Mouse (Mus musculus) MEL (cell line): ENCODE results near the gene Tmem170b. TPM values are rescaled to one million over a fixed set of nuclear protein-coding genes. Genes with fewer than 3 reads are reported as not detected.

ENCODE experiments used
- DNase-seq: peaks from one replicate; pipeline ENCODE4 v3.0.0; 2011; ENCODE audit warnings: low read depth, low spot score
- H3K27ac ChIP-seq: 2 replicates; pipeline ENCODE4 v1.5.1; 2012; ENCODE audit warnings: low read depth, mild to moderate bottlenecking, control low read depth, low read length, moderate library complexity; ENCODE audit not compliant: control insufficient read depth
- H3K27me3 ChIP-seq, 2 experiments: fragments of 150-350 bp in 1 of 2; sonication (generic) in 1 of 2; 2 replicates each; pipeline ENCODE4 v1.6.1; 2012; ENCODE audit warnings: low read length in 2 of 2, mild to moderate bottlenecking in 2 of 2, improper control_type of control experiment in 1 of 2, moderate library complexity in 1 of 2; ENCODE audit not compliant: insufficient read depth in 2 of 2, control insufficient read depth in 1 of 2
- H3K36me3 ChIP-seq, 2 experiments: 2 replicates each; pipeline ENCODE4 v1.6.1; 2012 to 2014; ENCODE audit warnings: low read length in 2 of 2, improper control_type of control experiment in 1 of 2, inconsistent platforms in 1 of 2, mild to moderate bottlenecking in 1 of 2; ENCODE audit not compliant: insufficient read depth in 2 of 2, control insufficient read depth in 1 of 2
- H3K4me1 ChIP-seq, 2 experiments: fragments of 150-350 bp in 1 of 2; sonication (generic) in 1 of 2; 2 replicates each; pipeline ENCODE4 v1.6.1; 2012; ENCODE audit warnings: low read length in 2 of 2, improper control_type of control experiment in 1 of 2, mild to moderate bottlenecking in 1 of 2; ENCODE audit not compliant: insufficient read depth in 2 of 2, control insufficient read depth in 1 of 2
- H3K4me3 ChIP-seq, 2 experiments: fragments of 150-350 bp in 1 of 2; sonication (generic) in 1 of 2; 2 replicates each; pipeline ENCODE4 v1.5.1; 2012; ENCODE audit warnings: low read depth in 2 of 2, low read length in 2 of 2, mild to moderate bottlenecking in 2 of 2, moderate library complexity in 2 of 2, control low read depth in 1 of 2, improper control_type of control experiment in 1 of 2; ENCODE audit not compliant: control insufficient read depth in 1 of 2, insufficient read depth in 1 of 2
- H3K79me2 ChIP-seq: 2 replicates; pipeline ENCODE4 v1.6.1; 2012; ENCODE audit warnings: mild to moderate bottlenecking, low read length, moderate library complexity; ENCODE audit not compliant: control insufficient read depth, poor library complexity, insufficient read depth
- H3K9ac ChIP-seq: 2 replicates; pipeline ENCODE4 v1.6.1; 2012; ENCODE audit warnings: low read depth, mild to moderate bottlenecking, control low read depth, low read length, moderate library complexity; ENCODE audit not compliant: control insufficient read depth, poor library complexity, severe bottlenecking
- H3K9me3 ChIP-seq: fragments of 150-350 bp; sonication (generic); replicated peaks from 2 replicates; pipeline ENCODE4 v1.6.1; 2012; ENCODE audit warnings: mild to moderate bottlenecking, low read length, improper control_type of control experiment, moderate library complexity; ENCODE audit not compliant: insufficient read depth
- BHLHE40 ChIP-seq: IDR thresholded peaks from 2 replicates; pipeline ENCODE4 v1.6.1; 2012; ENCODE audit warnings: low read depth, mild to moderate bottlenecking, inconsistent platforms, low read length, improper control_type of control experiment, borderline replicate concordance
- CHD2 ChIP-seq: IDR thresholded peaks from 2 replicates; pipeline ENCODE4 v1.6.1; 2011; ENCODE audit warnings: low read length, improper control_type of control experiment
- E2F4 ChIP-seq: IDR thresholded peaks from 2 replicates; pipeline ENCODE4 v1.6.1; 2011; ENCODE audit warnings: low read depth, low read length, improper control_type of control experiment, borderline replicate concordance
- ELF1 ChIP-seq: IDR thresholded peaks from 2 replicates; pipeline ENCODE4 v1.6.1; 2014; ENCODE audit warnings: low read depth, mild to moderate bottlenecking, inconsistent platforms, low read length, improper control_type of control experiment, moderate library complexity
- EP300 ChIP-seq, 2 experiments: IDR thresholded peaks; 2 replicates each; pipeline ENCODE4 v1.6.1; 2011; ENCODE audit warnings: improper control_type of control experiment in 2 of 2, low read length in 2 of 2, low read depth in 1 of 2, mild to moderate bottlenecking in 1 of 2
- ETS1 ChIP-seq: IDR thresholded peaks from 2 replicates; pipeline ENCODE4 v1.6.1; 2012; ENCODE audit warnings: low read depth, mild to moderate bottlenecking, inconsistent platforms, low read length, improper control_type of control experiment, moderate library complexity
- GABPA ChIP-seq: IDR thresholded peaks from 2 replicates; pipeline ENCODE4 v1.6.1; 2012; ENCODE audit warnings: low read depth, mild to moderate bottlenecking, inconsistent platforms, low read length, improper control_type of control experiment, moderate library complexity
- HCFC1 ChIP-seq: IDR thresholded peaks from 2 replicates; pipeline ENCODE4 v1.6.1; 2012; ENCODE audit warnings: low read depth, mild to moderate bottlenecking, inconsistent platforms, low read length, improper control_type of control experiment, moderate library complexity
- JUND ChIP-seq: IDR thresholded peaks from 2 replicates; pipeline ENCODE4 v1.6.1; 2011; ENCODE audit warnings: low read depth, mild to moderate bottlenecking, improper control_type of control experiment, low read length
- KAT2A ChIP-seq: conservative IDR thresholded peaks from 2 replicates; pipeline ENCODE4 v1.6.1; 2012; ENCODE audit warnings: low read depth, low read length, improper control_type of control experiment, inconsistent platforms
- MAZ ChIP-seq: IDR thresholded peaks from 2 replicates; pipeline ENCODE4 v1.6.1; 2012; ENCODE audit warnings: low read depth, mild to moderate bottlenecking, inconsistent platforms, low read length, improper control_type of control experiment
- MXI1 ChIP-seq: IDR thresholded peaks from 2 replicates; pipeline ENCODE4 v1.6.1; 2011; ENCODE audit warnings: mild to moderate bottlenecking, low read depth, low read length, improper control_type of control experiment
- MYB ChIP-seq: IDR thresholded peaks from 2 replicates; pipeline ENCODE4 v1.6.1; 2011; ENCODE audit warnings: mild to moderate bottlenecking, low read depth, low read length, improper control_type of control experiment
- NRF1 ChIP-seq: IDR thresholded peaks from 2 replicates; pipeline ENCODE4 v1.6.1; 2014; ENCODE audit warnings: low read depth, mild to moderate bottlenecking, inconsistent platforms, low read length, improper control_type of control experiment, moderate library complexity; ENCODE audit not compliant: poor library complexity, insufficient read depth, severe bottlenecking
- POLR2AphosphoS5 ChIP-seq: IDR thresholded peaks from 2 replicates; pipeline ENCODE4 v1.6.1; 2012; ENCODE audit warnings: low read depth, borderline replicate concordance, mild to moderate bottlenecking, inconsistent platforms, low read length, moderate library complexity, mixed read lengths
- RAD21 ChIP-seq: IDR thresholded peaks from 2 replicates; pipeline ENCODE4 v1.6.1; 2011; ENCODE audit warnings: mild to moderate bottlenecking, low read depth, low read length, improper control_type of control experiment
- RCOR1 ChIP-seq: IDR thresholded peaks from 2 replicates; pipeline ENCODE4 v1.6.1; 2012; ENCODE audit warnings: low read depth, mild to moderate bottlenecking, inconsistent platforms, low read length, improper control_type of control experiment
- SIN3A ChIP-seq: IDR thresholded peaks from 2 replicates; pipeline ENCODE4 v1.6.1; 2012; ENCODE audit warnings: low read length, improper control_type of control experiment, inconsistent platforms
- SMC3 ChIP-seq: IDR thresholded peaks from 2 replicates; pipeline ENCODE4 v1.6.1; 2011; ENCODE audit warnings: low read depth, low read length, improper control_type of control experiment
- TCF12 ChIP-seq: IDR thresholded peaks from 2 replicates; pipeline ENCODE4 v1.6.1; 2014; ENCODE audit warnings: low read depth, mild to moderate bottlenecking, inconsistent platforms, low read length, improper control_type of control experiment, moderate library complexity
- UBTF ChIP-seq: IDR thresholded peaks from 2 replicates; pipeline ENCODE4 v1.6.1; 2012; ENCODE audit warnings: low read depth, mild to moderate bottlenecking, inconsistent platforms, low read length, improper control_type of control experiment, moderate library complexity, borderline replicate concordance; ENCODE audit not compliant: insufficient read depth
- USF1 ChIP-seq: IDR thresholded peaks from 2 replicates; pipeline ENCODE4 v1.6.1; 2014; ENCODE audit warnings: low read depth, mild to moderate bottlenecking, inconsistent platforms, low read length, improper control_type of control experiment, moderate library complexity
- ZKSCAN1 ChIP-seq: IDR thresholded peaks from 2 replicates; pipeline ENCODE4 v1.6.1; 2012; ENCODE audit warnings: low read depth, mild to moderate bottlenecking, inconsistent platforms, low read length, improper control_type of control experiment, moderate library complexity
- ZMIZ1 ChIP-seq: IDR thresholded peaks from 2 replicates; pipeline ENCODE4 v1.6.1; 2012; ENCODE audit warnings: low read depth, mild to moderate bottlenecking, inconsistent platforms, low read length, improper control_type of control experiment, moderate library complexity
- ZNF384 ChIP-seq: IDR thresholded peaks from 2 replicates; pipeline ENCODE4 v1.6.1; 2012; ENCODE audit warnings: low read depth, mild to moderate bottlenecking, inconsistent platforms, low read length, improper control_type of control experiment
- polyA plus RNA-seq, 2 experiments: library from polyadenylated mRNA; stranded (reverse) in 1 of 2; unstranded in 1 of 2; fragments of >175 nt in 1 of 2; fragments of >200 nt in 1 of 2; gene quantifications; 2 replicates each; pipeline versions ENCODE4 v1.2.1 to v1.2.4; 2012; ENCODE audit warnings: low replicate concordance in 2 of 2, low read depth in 1 of 2; ENCODE audit not compliant: insufficient read length in 2 of 2, insufficient read depth in 1 of 2, missing spikeins in 1 of 2
- total RNA-seq: library from RNA; depleted of rRNA; stranded (reverse); fragments of 300-350 nt; gene quantifications from 2 replicates; pipeline ENCODE4 v1.2.3, GENCODE M21; 2012

Gene Tmem170b
- total and polyA plus RNA-seq, 3 experiments: 5.2 to 7.0 TPM; not detected in 1

DNA sequence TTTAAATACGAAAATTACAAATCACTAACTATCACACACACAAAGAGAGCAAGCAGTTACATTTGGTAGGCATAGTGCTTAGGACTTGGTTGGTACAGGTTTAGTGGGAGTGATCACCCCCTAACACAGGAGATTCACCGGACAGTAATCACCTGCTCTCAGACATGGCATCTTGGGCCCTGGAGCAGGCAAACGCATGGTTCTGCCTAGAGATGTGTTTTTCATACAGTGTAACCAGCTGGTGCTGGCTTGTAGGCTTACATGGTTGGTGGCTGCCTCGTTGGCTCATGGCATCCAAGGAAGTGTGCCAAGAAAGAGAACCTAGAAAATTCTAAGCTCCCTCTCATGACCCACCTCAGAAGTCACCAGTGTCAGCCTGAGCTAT is 33.4 kb upstream of the Tmem170b start:
- DNase-seq: no peak
- no peak overlapping the region for H3K27ac ChIP-seq
- no peak for TF ChIP-seq POLR2AphosphoS5
- no peak for TF ChIP-seq ELF1
- TF ChIP-seq JUND: no peak
- TF ChIP-seq BHLHE40: no peak
- no peaks in the 10 kb centered on the region for H3K9me3 ChIP-seq
- no peaks in the 10 kb centered on the region for H3K79me2 ChIP-seq
- no peak overlapping the region for H3K4me3 ChIP-seq
- H3K4me1 ChIP-seq: no peaks in the 10 kb centered on the region
- H3K9ac ChIP-seq: no peak overlapping the region
- H3K27me3 ChIP-seq: peaks cover 0 to 1% of the 10 kb centered on the region in 2 experiments; a peak in 2 of 4 replicates
- H3K36me3 ChIP-seq: no peaks in the 10 kb centered on the region

DNA sequence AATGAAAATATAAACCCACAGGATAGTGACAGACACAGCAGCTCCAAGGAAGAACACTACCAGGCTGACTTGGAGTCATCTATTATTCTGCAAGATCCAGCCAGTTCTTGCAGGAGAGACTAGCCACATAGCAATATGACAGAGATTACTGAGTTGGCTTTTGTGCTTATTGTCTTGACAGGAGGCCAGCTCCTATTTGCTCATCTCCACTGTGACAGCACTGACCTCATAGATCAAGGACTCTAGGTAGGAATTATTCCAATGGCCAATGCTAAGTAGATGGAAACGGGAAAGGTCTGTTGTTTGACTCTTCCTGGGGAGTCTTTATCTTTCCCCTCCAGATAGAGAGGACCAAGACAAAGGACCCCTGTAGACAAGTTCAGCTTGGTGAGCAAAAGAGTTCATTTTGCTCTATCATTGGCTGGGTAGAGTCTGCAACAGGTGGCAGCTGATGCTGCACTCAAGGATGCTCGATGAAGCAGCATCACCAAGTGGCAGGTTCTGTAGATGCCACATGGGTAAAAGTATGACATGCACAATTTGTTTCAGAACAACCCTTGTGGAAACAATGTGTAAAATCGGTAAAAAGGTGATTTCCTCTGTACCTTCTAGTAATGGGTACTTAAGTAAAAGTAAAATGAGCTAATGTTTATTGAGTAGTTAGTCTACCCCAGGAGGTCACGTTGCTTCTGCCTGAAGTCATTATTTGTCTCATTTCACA is 32.4 kb upstream of the Tmem170b start:
- TF ChIP-seq MYB: no peak
- TF ChIP-seq UBTF: no peak
- TF ChIP-seq RCOR1: no peak
- no peak for TF ChIP-seq BHLHE40
- TF ChIP-seq NRF1: no peak
- TF ChIP-seq MXI1: no peak
- TF ChIP-seq SMC3: no peak
- TF ChIP-seq EP300 (IDR thresholded peaks at IDR 0.05; ENCODE audit: low read depth in 1 of 2, low read length in 2 of 2): no peak
- no peak for TF ChIP-seq CHD2
- no peak for TF ChIP-seq SIN3A
- no peak for TF ChIP-seq RAD21
- TF ChIP-seq USF1: no peak
- TF ChIP-seq, all 39 proteins: peak for 0
- H3K9me3 ChIP-seq: no peaks in the 10 kb centered on the region
- no peaks in the 10 kb centered on the region for H3K36me3 ChIP-seq
- no peak overlapping the region for H3K4me3 ChIP-seq
- DNase-seq: no peak
- no peaks in the 10 kb centered on the region for H3K4me1 ChIP-seq
- H3K27ac ChIP-seq: no peak overlapping the region
- peaks cover 0 to 1% of the 10 kb centered on the region in 2 experiments; a peak in 1 of 4 replicates for H3K27me3 ChIP-seq
- no peak overlapping the region for H3K9ac ChIP-seq
- no peaks in the 10 kb centered on the region for H3K79me2 ChIP-seq

DNA sequence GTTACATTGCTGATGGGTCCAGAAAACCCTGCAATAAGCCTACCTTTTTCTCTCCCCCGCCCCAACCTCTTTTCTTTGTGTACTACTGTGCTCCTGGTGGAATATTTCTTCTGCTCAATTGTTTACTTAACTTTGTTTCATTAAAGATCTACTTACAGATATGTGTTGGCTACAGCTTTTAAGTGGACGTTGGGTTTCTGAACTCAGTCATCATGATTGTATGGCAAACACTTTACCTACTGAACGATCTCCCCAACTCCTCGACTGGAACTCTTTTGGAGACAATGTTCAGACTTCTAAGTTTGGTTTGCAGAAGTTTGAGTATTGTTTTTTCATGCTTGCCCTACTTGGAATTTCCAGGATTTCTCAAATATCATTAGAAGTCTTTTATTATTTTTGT is 24.6 kb upstream of the Tmem170b start:
- Histone ChIP-seq H3K9me3 (no peaks in the 10 kb centered on the region), H3K27ac (no peak overlapping the region), H3K79me2 (no peaks in the 10 kb centered on the region), H3K4me1 (no peaks in the 10 kb centered on the region), H3K9ac (no peak overlapping the region), H3K36me3 (no peaks in the 10 kb centered on the region), H3K27me3 (no peaks in the 10 kb centered on the region; a peak in 2 of 4 replicates), H3K4me3 (no peak overlapping the region)
- DNase-seq: no peak
- TF ChIP-seq GABPA (no peak), HCFC1 (no peak), ZNF384 (no peak), RCOR1 (no peak), JUND (no peak), USF1 (no peak), ETS1 (no peak), E2F4 (no peak), TCF12 (no peak), MXI1 (no peak), KAT2A (no peak), ZKSCAN1 (no peak), EP300 (IDR thresholded peaks at IDR 0.05; ENCODE audit: low read depth in 1 of 2, low read length in 2 of 2) (no peak), CHD2 (no peak), ZMIZ1 (no peak), UBTF (no peak), MAZ (no peak)
